Mouse (Mus musculus): ENCODE results near the gene Mdn1.

GRCm38 (mm10) chr4:32656918-32657662 is at the start of gene Mdn1:
- TF ChIP-seq ZKSCAN1 (IDR thresholded peaks at IDR 0.05; ENCODE audit: low read depth, low read length) (no peak), POLR2A (IDR thresholded peaks at IDR 0.05; ENCODE audit: control insufficient read depth in 1 of 2, insufficient read depth in 1 of 2, low read depth in 1 of 2, low read length in 2 of 2, poor library complexity in 1 of 2) (peak; percentile 38 to 95; a peak in 2 of 4 replicates)
